ENCODE assay signal across 39 mouse cellular contexts in genomic region chr9:20211477-20211876, GRCm38 (mm10). TPM values are rescaled to one million over a fixed set of nuclear protein-coding genes. Genes with fewer than 3 reads are reported as not detected.
"Had no signal": no experiment of that assay in that cellular context is flagged by ENCODE, and none has a peak within 500 bp of the region (broad histone marks: within the 10 kb centered on the region; RNA-seq: fewer than 3 reads in every experiment).

No protein-coding gene starts in this region.

- H3K4me1 ChIP-seq: embryonic facial prominence, embryonic 10.5 days; embryonic facial prominence, embryonic 12.5 days; embryonic facial prominence, embryonic 13.5 days; embryonic facial prominence, embryonic 15.5 days; forebrain, embryonic 10.5 days; forebrain, embryonic 12.5 days; forebrain, embryonic 13.5 days; forebrain, embryonic 15.5 days had no signal

- DNase-seq: cerebellum, adult 9-10 months; cerebellum, adult 9-11 months; cerebellum, postnatal 10 days; cerebellum, postnatal 14 days; cerebellum, postnatal 25 days; cerebellum, postnatal 36 days; embryo, embryonic 11 days; forebrain, postnatal 0 days; gastrocnemius, adult 2 months; gastrocnemius, postnatal 10 days; gastrocnemius, postnatal 14 days; gastrocnemius, postnatal 25 days; gastrocnemius, postnatal 36 days; heart, adult 11 months; heart, adult 18-20 months; heart, adult 2 months had no signal

- H3K36me3 ChIP-seq: embryonic facial prominence, embryonic 10.5 days; embryonic facial prominence, embryonic 12.5 days; embryonic facial prominence, embryonic 13.5 days; embryonic facial prominence, embryonic 15.5 days; forebrain, embryonic 10.5 days; forebrain, embryonic 12.5 days; forebrain, embryonic 15.5 days had no signal

- H3K4me3 ChIP-seq: embryonic facial prominence, embryonic 10.5 days; embryonic facial prominence, embryonic 12.5 days; embryonic facial prominence, embryonic 13.5 days; embryonic facial prominence, embryonic 15.5 days; erythroblast, embryonic 14.5 days; forebrain, embryonic 10.5 days; forebrain, embryonic 12.5 days; forebrain, embryonic 13.5 days; forebrain, embryonic 15.5 days; gastrocnemius, adult 2 months; heart, adult 2 months had no signal

- H3K9ac ChIP-seq: embryonic facial prominence, embryonic 12.5 days; embryonic facial prominence, embryonic 13.5 days; embryonic facial prominence, embryonic 15.5 days; forebrain, embryonic 12.5 days; forebrain, embryonic 13.5 days; forebrain, embryonic 15.5 days; forebrain, postnatal 0 days had no signal

- H3K9me3 ChIP-seq: embryonic facial prominence, embryonic 12.5 days; embryonic facial prominence, embryonic 15.5 days had no signal

- H3K27ac ChIP-seq: embryonic facial prominence, embryonic 10.5 days; embryonic facial prominence, embryonic 12.5 days; embryonic facial prominence, embryonic 13.5 days; embryonic facial prominence, embryonic 15.5 days; forebrain, embryonic 10.5 days; forebrain, embryonic 12.5 days; forebrain, embryonic 13.5 days; forebrain, embryonic 15.5 days; gastrocnemius, adult 2 months; heart, adult 2 months had no signal

- H3K27me3 ChIP-seq: embryonic facial prominence, embryonic 12.5 days; embryonic facial prominence, embryonic 13.5 days; embryonic facial prominence, embryonic 15.5 days; forebrain, embryonic 12.5 days; forebrain, embryonic 13.5 days; forebrain, embryonic 15.5 days had no signal

RNA-seq across cellular contexts. Expression of gene Olfr871, which starts 0.5 kb away (rescaled TPM):
- total RNA-seq: common myeloid progenitor, adult 5-6 weeks; forebrain, postnatal 0 days; gastrocnemius, adult 18-20 months; gastrocnemius, adult 2 months; gastrocnemius, adult 8-10 months; gastrocnemius, postnatal 10 days; gastrocnemius, postnatal 14 days; gastrocnemius, postnatal 25 days; gastrocnemius, postnatal 36 days; gastrocnemius, postnatal 4 days; granulocyte monocyte progenitor cell, adult 5-6 weeks; heart, adult 18-20 months; heart, adult 2 months; heart, adult 8-10 months had no signal
- polyA plus RNA-seq: cortical plate, adult 2 months; embryonic facial prominence, embryonic 10.5 days; embryonic facial prominence, embryonic 11.5 days; embryonic facial prominence, embryonic 12.5 days; embryonic facial prominence, embryonic 13.5 days; embryonic facial prominence, embryonic 14.5 days; embryonic facial prominence, embryonic 15.5 days; erythroblast, embryonic 14.5 days; forebrain, embryonic 10.5 days; forebrain, embryonic 11.5 days; forebrain, embryonic 12.5 days; forebrain, embryonic 13.5 days; forebrain, embryonic 14.5 days; forebrain, embryonic 15.5 days; forebrain, embryonic 16.5 days; forebrain, postnatal 0 days; frontal cortex, adult 2 months; gonadal fat pad, adult 2 months; heart, adult 2 months had no signal

RNA-seq across cellular contexts. Expression of gene Olfr872, which starts 25.4 kb away (rescaled TPM):
- total RNA-seq: common myeloid progenitor, adult 5-6 weeks; forebrain, postnatal 0 days; gastrocnemius, adult 18-20 months; gastrocnemius, adult 2 months; gastrocnemius, adult 8-10 months; gastrocnemius, postnatal 10 days; gastrocnemius, postnatal 14 days; gastrocnemius, postnatal 25 days; gastrocnemius, postnatal 36 days; gastrocnemius, postnatal 4 days; granulocyte monocyte progenitor cell, adult 5-6 weeks; heart, adult 18-20 months; heart, adult 2 months; heart, adult 8-10 months had no signal
- polyA plus RNA-seq: cortical plate, adult 2 months; embryonic facial prominence, embryonic 10.5 days; embryonic facial prominence, embryonic 11.5 days; embryonic facial prominence, embryonic 12.5 days; embryonic facial prominence, embryonic 13.5 days; embryonic facial prominence, embryonic 14.5 days; embryonic facial prominence, embryonic 15.5 days; erythroblast, embryonic 14.5 days; forebrain, embryonic 10.5 days; forebrain, embryonic 11.5 days; forebrain, embryonic 12.5 days; forebrain, embryonic 13.5 days; forebrain, embryonic 14.5 days; forebrain, embryonic 15.5 days; forebrain, embryonic 16.5 days; forebrain, postnatal 0 days; frontal cortex, adult 2 months; gonadal fat pad, adult 2 months; heart, adult 2 months had no signal

RNA-seq across cellular contexts. Expression of gene Olfr870, which starts 37.6 kb away (rescaled TPM):
- total RNA-seq: common myeloid progenitor, adult 5-6 weeks; forebrain, postnatal 0 days; gastrocnemius, adult 18-20 months; gastrocnemius, adult 2 months; gastrocnemius, adult 8-10 months; gastrocnemius, postnatal 10 days; gastrocnemius, postnatal 14 days; gastrocnemius, postnatal 25 days; gastrocnemius, postnatal 36 days; gastrocnemius, postnatal 4 days; granulocyte monocyte progenitor cell, adult 5-6 weeks; heart, adult 18-20 months; heart, adult 2 months; heart, adult 8-10 months had no signal
- polyA plus RNA-seq: cortical plate, adult 2 months; embryonic facial prominence, embryonic 10.5 days; embryonic facial prominence, embryonic 11.5 days; embryonic facial prominence, embryonic 12.5 days; embryonic facial prominence, embryonic 13.5 days; embryonic facial prominence, embryonic 14.5 days; erythroblast, embryonic 14.5 days; forebrain, embryonic 10.5 days; forebrain, embryonic 11.5 days; forebrain, embryonic 12.5 days; forebrain, embryonic 13.5 days; forebrain, embryonic 14.5 days; forebrain, embryonic 15.5 days; forebrain, embryonic 16.5 days; forebrain, postnatal 0 days; frontal cortex, adult 2 months; gonadal fat pad, adult 2 months; heart, adult 2 months had no signal
